Mouse (Mus musculus) intestine, embryonic 15.5 days (tissue): ENCODE results near the gene Lemd2. TPM values are rescaled to one million over a fixed set of nuclear protein-coding genes. Genes with fewer than 3 reads are reported as not detected.
A peak's percentile ranks its signal among the peaks of the same experiment; 100 is the strongest.

Experiments
- ATAC-seq: fragments of 200-750 bp; cut with Nextera tagmentation; 2 replicates; pipeline ENCODE4 v1.8.0; 2017; ENCODE audit warnings: moderate TSS enrichment, moderate library complexity
- H3K27ac ChIP-seq: fragments of 300-500 bp; sonication (generic); 2 replicates; pipeline ENCODE4 v1.5.1; 2015; ENCODE audit warnings: mild to moderate bottlenecking, inconsistent platforms
- H3K27me3 ChIP-seq: fragments of 300-500 bp; sonication (generic); replicated peaks from 2 replicates; pipeline ENCODE4 v1.6.1; 2015; ENCODE audit warnings: inconsistent platforms
- H3K36me3 ChIP-seq: fragments of 300-500 bp; sonication (generic); 2 replicates; pipeline ENCODE4 v1.6.1; 2015; ENCODE audit warnings: inconsistent platforms
- H3K4me1 ChIP-seq: fragments of 300-500 bp; sonication (generic); replicated peaks from 2 replicates; pipeline ENCODE4 v1.6.1; 2015; ENCODE audit warnings: inconsistent platforms
- H3K4me2 ChIP-seq: fragments of 300-500 bp; sonication (generic); replicated peaks from 2 replicates; pipeline ENCODE4 v1.6.1; 2015; ENCODE audit warnings: mild to moderate bottlenecking, inconsistent platforms
- H3K4me3 ChIP-seq: fragments of 300-500 bp; sonication (generic); replicated peaks from 2 replicates; pipeline ENCODE4 v1.5.1; 2015; ENCODE audit warnings: inconsistent platforms
- H3K9ac ChIP-seq: fragments of 300-500 bp; sonication (generic); 2 replicates; pipeline ENCODE4 v1.6.1; 2015; ENCODE audit warnings: inconsistent platforms
- H3K9me3 ChIP-seq: fragments of 300-500 bp; sonication (generic); 2 replicates; pipeline ENCODE4 v1.6.1; 2016; ENCODE audit warnings: inconsistent platforms
- WGBS: fragments of 180-500 bp; shearing (Covaris S2); methylation state at CpG from one replicate; pipeline ENCODE4 v1.1.7; 2015; 5-methylcytosine and 5-hydroxymethylcytosine counted together
- polyA plus RNA-seq: library from polyadenylated mRNA; unstranded; fragments of >200 nt; fragmentation: Nextera tagmentation; extraction: Ambion mirVana; gene quantifications from 2 replicates; pipeline ENCODE4 v1.2.1, GENCODE M21; 2015

Lemd2 gene
- 10.9 and 12.2 TPM in 2 replicates for polyA plus RNA-seq

- WGBS, result 4% methylated on average over 68 of the region's 97 CpGs
- H3K27me3 ChIP-seq, result no peaks in the 10 kb centered on the region
- H3K4me1 ChIP-seq, result peaks cover 25% of the 10 kb centered on the region
Measured at GRCm38 (mm10) chr17:27204075-27204909, at the start of gene Lemd2. Lemd2 (minus strand) TSS chr17:27204469.

GRCm38 (mm10) chr17:27251150-27251549, 46.9 kb upstream of the Lemd2 start:
- no peak overlapping the region for H3K9ac ChIP-seq

More at GRCm38 (mm10) chr17:27204075-27204909, at the start of gene Lemd2:
- H3K4me2 ChIP-seq, result peak within 1 kb of the TSS; percentile 89
- ATAC-seq, result peak; percentile 95
- peak within 1 kb of the TSS; percentile 98 for H3K9ac ChIP-seq
- no peaks in the 10 kb centered on the region for H3K9me3 ChIP-seq
- H3K27ac ChIP-seq, result peak within 1 kb of the TSS; percentile 95
- H3K4me3 ChIP-seq, result peak within 1 kb of the TSS; percentile 98
- peaks cover 12% of the 10 kb centered on the region; the same call in 1 of the 2 replicates for H3K36me3 ChIP-seq

GRCm38 (mm10) chr17:27250461-27250860, 46.2 kb upstream of the Lemd2 start:
- no peak overlapping the region for H3K27ac ChIP-seq
- H3K4me2 ChIP-seq, result no peak overlapping the region
- no peak overlapping the region for H3K4me3 ChIP-seq
- no peaks in the 10 kb centered on the region for H3K4me1 ChIP-seq
- no peak for ATAC-seq
- no peak overlapping the region for H3K9ac ChIP-seq
- H3K36me3 ChIP-seq, result no peaks in the 10 kb centered on the region
- no peaks in the 10 kb centered on the region for H3K27me3 ChIP-seq
- no peaks in the 10 kb centered on the region for H3K9me3 ChIP-seq
- WGBS, result 31% methylated on average over 4 of the region's 4 CpGs

More at GRCm38 (mm10) chr17:27251150-27251549, 46.9 kb upstream of the Lemd2 start:
- no peaks in the 10 kb centered on the region for H3K4me1 ChIP-seq
- ATAC-seq, result no peak
- H3K4me2 ChIP-seq, result no peak overlapping the region
- no peaks in the 10 kb centered on the region for H3K36me3 ChIP-seq
- 75% methylated on average over 6 of the region's 6 CpGs for WGBS
- no peak overlapping the region for H3K4me3 ChIP-seq
- H3K9me3 ChIP-seq, result no peaks in the 10 kb centered on the region
- no peaks in the 10 kb centered on the region for H3K27me3 ChIP-seq
- H3K27ac ChIP-seq, result no peak overlapping the region

- Histone ChIP-seq H3K9ac (no peak overlapping the region), H3K9me3 (no peaks in the 10 kb centered on the region), H3K27ac (no peak overlapping the region), H3K4me2 (no peak overlapping the region), H3K4me1 (no peaks in the 10 kb centered on the region), H3K4me3 (no peak overlapping the region), H3K36me3 (no peaks in the 10 kb centered on the region), H3K27me3 (no peaks in the 10 kb centered on the region)
- no peak for ATAC-seq
- whole genome bisulfite sequencing, result 73% methylated on average over 3 of the region's 3 CpGs
Measured at GRCm38 (mm10) chr17:27249073-27249472, 44.8 kb upstream of the Lemd2 start.

- Histone ChIP-seq H3K9me3 (no peaks in the 10 kb centered on the region), H3K4me2 (no peak overlapping the region), H3K9ac (no peak overlapping the region), H3K27me3 (no peaks in the 10 kb centered on the region), H3K4me1 (no peaks in the 10 kb centered on the region), H3K27ac (no peak overlapping the region), H3K36me3 (no peaks in the 10 kb centered on the region), H3K4me3 (no peak overlapping the region)
- ATAC-seq, result no peak
- 88% methylated on average over 6 of the region's 6 CpGs for WGBS
Measured at GRCm38 (mm10) chr17:27247680-27248386, 43.6 kb upstream of the Lemd2 start.

- H3K27me3 ChIP-seq, result no peaks in the 10 kb centered on the region
- no peaks in the 10 kb centered on the region for H3K9me3 ChIP-seq
- no peak overlapping the region for H3K9ac ChIP-seq
- H3K27ac ChIP-seq, result no peak overlapping the region
- no peaks in the 10 kb centered on the region for H3K36me3 ChIP-seq
- 57% methylated on average over 10 of the region's 10 CpGs for WGBS
- H3K4me2 ChIP-seq, result no peak overlapping the region
- no peak overlapping the region for H3K4me3 ChIP-seq
- ATAC-seq, result no peak
- peaks cover 3% of the 10 kb centered on the region; the same call in 1 of the 2 replicates for H3K4me1 ChIP-seq
Measured at GRCm38 (mm10) chr17:27245851-27246381, 41.6 kb upstream of the Lemd2 start.

- no peak for ATAC-seq
- Histone ChIP-seq H3K36me3 (no peaks in the 10 kb centered on the region), H3K9me3 (no peaks in the 10 kb centered on the region), H3K27ac (no peak overlapping the region), H3K4me2 (no peak overlapping the region), H3K9ac (no peak overlapping the region), H3K4me3 (no peak overlapping the region), H3K27me3 (no peaks in the 10 kb centered on the region), H3K4me1 (peaks cover 9% of the 10 kb centered on the region)
- WGBS, result 48% methylated on average over 4 of the region's 4 CpGs
Measured at GRCm38 (mm10) chr17:27244912-27245311, 40.6 kb upstream of the Lemd2 start.

GRCm38 (mm10) chr17:27242194-27243189, 38.2 kb upstream of the Lemd2 start:
- Histone ChIP-seq H3K4me2 (no peak overlapping the region), H3K27me3 (no peaks in the 10 kb centered on the region), H3K27ac (no peak overlapping the region), H3K9me3 (no peaks in the 10 kb centered on the region), H3K4me3 (no peak overlapping the region), H3K36me3 (no peaks in the 10 kb centered on the region), H3K9ac (no peak overlapping the region), H3K4me1 (peaks cover 9% of the 10 kb centered on the region)
- peak; percentile 47; the same call in 1 of the 2 replicates for ATAC-seq
- 54% methylated on average over 18 of the region's 18 CpGs for WGBS

GRCm38 (mm10) chr17:27240556-27241457, 36.5 kb upstream of the Lemd2 start:
- no peak overlapping the region for H3K27ac ChIP-seq
- no peak overlapping the region for H3K9ac ChIP-seq
- no peaks in the 10 kb centered on the region for H3K27me3 ChIP-seq
- no peak overlapping the region for H3K4me2 ChIP-seq
- no peak for ATAC-seq
- H3K4me1 ChIP-seq, result peaks cover 9% of the 10 kb centered on the region
- 31% methylated on average over 15 of the region's 15 CpGs for WGBS
- H3K36me3 ChIP-seq, result no peaks in the 10 kb centered on the region
- no peaks in the 10 kb centered on the region for H3K9me3 ChIP-seq
- H3K4me3 ChIP-seq, result no peak overlapping the region

- Histone ChIP-seq H3K27me3 (no peaks in the 10 kb centered on the region), H3K36me3 (no peaks in the 10 kb centered on the region), H3K27ac (no peak overlapping the region), H3K4me3 (no peak overlapping the region), H3K9me3 (no peaks in the 10 kb centered on the region), H3K9ac (no peak overlapping the region), H3K4me1 (peaks cover 9% of the 10 kb centered on the region), H3K4me2 (no peak overlapping the region)
- WGBS, result 92% methylated on average over 5 of the region's 5 CpGs
- ATAC-seq, result no peak
Measured at GRCm38 (mm10) chr17:27239941-27240340, 35.7 kb upstream of the Lemd2 start.

GRCm38 (mm10) chr17:27238637-27239036, 34.4 kb upstream of the Lemd2 start:
- Histone ChIP-seq H3K9ac (no peak overlapping the region), H3K36me3 (no peaks in the 10 kb centered on the region), H3K9me3 (no peaks in the 10 kb centered on the region), H3K27me3 (no peaks in the 10 kb centered on the region), H3K4me1 (peaks cover 9% of the 10 kb centered on the region), H3K4me3 (no peak overlapping the region), H3K4me2 (no peak overlapping the region), H3K27ac (no peak overlapping the region)
- no peak for ATAC-seq
- WGBS, result 49% methylated on average over 8 of the region's 8 CpGs
